Mouse (Mus musculus) ES-E14 (cell line): ENCODE data around the gene Bhlhe41. TPM values are rescaled to one million over a fixed set of nuclear protein-coding genes. Genes with fewer than 3 reads are reported as not detected.

Source experiments
- DNase-seq: peaks from one replicate; pipeline ENCODE4 v3.0.0-alpha.2; 2013; ENCODE audit warnings: low read depth, low spot score
- H3K27ac ChIP-seq: 2 replicates; pipeline ENCODE4 v1.5.1; 2012; ENCODE audit warnings: low read depth, mild to moderate bottlenecking, low read length, moderate library complexity, mixed read lengths; ENCODE audit not compliant: poor library complexity, insufficient read depth, severe bottlenecking
- H3K36me3 ChIP-seq: 2 replicates; pipeline ENCODE4 v1.6.1; 2012; ENCODE audit warnings: mild to moderate bottlenecking, low read length, moderate library complexity, mixed read lengths; ENCODE audit not compliant: control insufficient read depth, poor library complexity, insufficient read depth, severe bottlenecking
- H3K4me1 ChIP-seq, 2 experiments: fragments of 150-350 bp in 1 of 2; sonication (generic) in 1 of 2; 2 replicates each; pipeline ENCODE4 v1.6.1; 2012; ENCODE audit warnings: low read length in 2 of 2, mild to moderate bottlenecking in 1 of 2, mixed read lengths in 1 of 2; ENCODE audit not compliant: control insufficient read depth in 2 of 2, insufficient read depth in 2 of 2, poor library complexity in 1 of 2
- H3K4me3 ChIP-seq, 2 experiments: fragments of 150-350 bp in 1 of 2; sonication (generic) in 1 of 2; 2 replicates each; pipeline ENCODE4 v1.5.1; 2012; ENCODE audit warnings: low read length in 2 of 2, low read depth in 1 of 2, mild to moderate bottlenecking in 1 of 2, mixed read lengths in 1 of 2; ENCODE audit not compliant: insufficient read depth in 1 of 2, poor library complexity in 1 of 2, severe bottlenecking in 1 of 2
- H3K9ac ChIP-seq: 2 replicates; pipeline ENCODE4 v1.6.1; 2012; ENCODE audit warnings: low read depth, mild to moderate bottlenecking, low read length, mixed read lengths; ENCODE audit not compliant: poor library complexity, insufficient read depth, severe bottlenecking
- H3K9me3 ChIP-seq: fragments of 150-350 bp; sonication (generic); 2 replicates; pipeline ENCODE4 v1.6.1; 2012; ENCODE audit warnings: low read depth, mild to moderate bottlenecking, low read length; ENCODE audit not compliant: control insufficient read depth, insufficient read depth
- CHD2 ChIP-seq: IDR thresholded peaks from 2 replicates; pipeline ENCODE4 v1.6.1; 2014; ENCODE audit warnings: mild to moderate bottlenecking, low read depth, low read length, inconsistent platforms
- HCFC1 ChIP-seq: IDR thresholded peaks from 2 replicates; pipeline ENCODE4 v1.6.1; 2012; ENCODE audit warnings: low read length, inconsistent platforms, borderline replicate concordance; ENCODE audit not compliant: insufficient read depth
- MAFK ChIP-seq: IDR thresholded peaks from 2 replicates; pipeline ENCODE4 v1.6.1; 2014; ENCODE audit warnings: mild to moderate bottlenecking, low read depth, low read length, inconsistent platforms; ENCODE audit not compliant: insufficient read depth
- ZC3H11A ChIP-seq: IDR thresholded peaks from 2 replicates; pipeline ENCODE4 v1.6.1; 2012; ENCODE audit warnings: low read depth, mild to moderate bottlenecking, inconsistent platforms, low read length, borderline replicate concordance
- ZNF384 ChIP-seq: IDR thresholded peaks from 2 replicates; pipeline ENCODE4 v1.6.1; 2012; ENCODE audit warnings: low read depth, low read length, inconsistent platforms
- in situ Hi-C, 2 experiments: fragments of 600-800 bp; cut with MboI; formaldehyde crosslinking; loops; one replicate each; pipeline ENCODE4 v1.15.1; 2025; ENCODE audit warnings: low sequenced_read_pairs in 2 of 2, inconsistent platforms in 1 of 2; ENCODE audit not compliant: unreplicated experiment in 2 of 2
- total RNA-seq: library from RNA; depleted of rRNA; stranded (reverse); fragments of 300-350 nt; gene quantifications from 2 replicates; pipeline ENCODE4 v1.2.3, GENCODE M21; 2012

Bhlhe41 gene
- total RNA-seq, 1 experiment = 0.54 TPM

- Histone ChIP-seq H3K27ac (no peak overlapping the region), H3K9me3 (no peaks in the 10 kb centered on the region), H3K36me3 (no peaks in the 10 kb centered on the region), H3K9ac (no peak overlapping the region), H3K4me3 (no peak overlapping the region), H3K4me1 (no peaks in the 10 kb centered on the region)
- DNase-seq = no peak
- in situ Hi-C loops = no loop called here
- no peak for TF ChIP-seq MAFK
- no peak for TF ChIP-seq HCFC1
- no peak for TF ChIP-seq ZC3H11A
- no peak for TF ChIP-seq CHD2
- TF ChIP-seq ZNF384 = no peak
These were observed 20.9 kb upstream of the Bhlhe41 start for GRCm38 (mm10) chr6:145886277-145886676.

DNA sequence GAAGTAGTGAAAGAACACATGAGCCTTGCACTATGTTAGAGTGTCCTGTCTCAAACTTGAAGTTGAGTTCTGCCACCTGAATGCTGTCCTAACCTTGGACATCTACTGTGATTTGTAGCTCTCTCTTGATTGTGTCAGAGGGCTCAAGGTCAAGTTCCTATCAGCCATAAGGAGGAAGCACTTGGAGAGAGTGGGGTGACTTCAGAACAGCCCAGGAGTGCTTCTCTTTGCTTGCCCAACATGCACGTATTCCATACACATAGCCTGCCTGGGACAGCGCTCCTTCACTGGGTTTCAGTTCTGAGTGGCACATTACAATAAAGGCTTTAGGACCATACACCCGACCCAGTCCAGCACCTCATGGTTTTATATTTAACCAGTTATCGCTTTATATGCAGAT is 19.7 kb upstream of the Bhlhe41 start:
- H3K9ac ChIP-seq = no peak overlapping the region
- no peak overlapping the region for H3K4me3 ChIP-seq
- in situ Hi-C loops = no loop called here
- no peaks in the 10 kb centered on the region for H3K36me3 ChIP-seq
- H3K27ac ChIP-seq = no peak overlapping the region
- DNase-seq = no peak
- TF ChIP-seq ZC3H11A (no peak), HCFC1 (no peak), ZNF384 (no peak), CHD2 (no peak), MAFK (no peak)
- H3K4me1 ChIP-seq = no peaks in the 10 kb centered on the region
- no peaks in the 10 kb centered on the region for H3K9me3 ChIP-seq

- Histone ChIP-seq H3K4me3 (no peak overlapping the region), H3K9ac (no peak overlapping the region), H3K36me3 (no peaks in the 10 kb centered on the region), H3K27ac (no peak overlapping the region), H3K4me1 (no peaks in the 10 kb centered on the region), H3K9me3 (no peaks in the 10 kb centered on the region)
- TF ChIP-seq CHD2 (no peak), ZC3H11A (no peak), HCFC1 (no peak), ZNF384 (no peak), MAFK (no peak)
- no peak for DNase-seq
- in situ Hi-C loops = no loop called here
These were observed 18.3 kb upstream of the Bhlhe41 start for GRCm38 (mm10) chr6:145883668-145884067.

DNA sequence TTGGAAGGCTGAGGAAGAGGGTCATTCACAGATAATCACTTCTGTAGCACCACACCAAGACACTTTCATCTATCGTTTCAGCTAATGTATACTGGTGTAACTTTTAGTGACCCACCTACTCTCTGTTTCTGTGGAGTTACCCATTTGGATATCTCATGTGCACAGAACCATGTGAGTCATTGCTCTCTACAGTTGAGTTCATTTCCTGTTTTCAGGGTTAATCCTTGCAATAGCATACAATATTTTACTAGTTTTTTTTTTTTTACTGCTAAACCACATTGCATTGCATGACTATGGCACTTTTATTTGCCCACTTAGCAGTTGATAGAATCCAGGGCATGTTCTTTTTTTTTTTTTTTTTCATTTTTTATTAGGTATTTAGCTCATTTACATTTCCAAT is 17.7 kb upstream of the Bhlhe41 start:
- no peaks in the 10 kb centered on the region for H3K4me1 ChIP-seq
- H3K9me3 ChIP-seq = no peaks in the 10 kb centered on the region
- H3K36me3 ChIP-seq = no peaks in the 10 kb centered on the region
- DNase-seq = no peak
- H3K9ac ChIP-seq = no peak overlapping the region
- TF ChIP-seq MAFK (no peak), ZC3H11A (no peak), ZNF384 (no peak), CHD2 (no peak), HCFC1 (no peak)
- H3K4me3 ChIP-seq = no peak overlapping the region
- in situ Hi-C loops = no loop called here
- no peak overlapping the region for H3K27ac ChIP-seq

GRCm38 (mm10) chr6:145880609-145881008 is 15.3 kb upstream of the Bhlhe41 start:
- no peaks in the 10 kb centered on the region for H3K9me3 ChIP-seq
- no peaks in the 10 kb centered on the region for H3K36me3 ChIP-seq
- in situ Hi-C loops = no loop called here
- H3K27ac ChIP-seq = no peak overlapping the region
- H3K4me3 ChIP-seq = no peak overlapping the region
- H3K4me1 ChIP-seq = no peaks in the 10 kb centered on the region
- DNase-seq = no peak
- TF ChIP-seq HCFC1 = no peak
- no peak for TF ChIP-seq MAFK
- no peak for TF ChIP-seq CHD2
- TF ChIP-seq ZNF384 = no peak
- no peak for TF ChIP-seq ZC3H11A
- H3K9ac ChIP-seq = no peak overlapping the region
